Mouse (Mus musculus) erythroblast, embryonic 14.5 days (primary cell): ENCODE measurements around the gene Garnl3. TPM values are rescaled to one million over a fixed set of nuclear protein-coding genes. Genes with fewer than 3 reads are reported as not detected.

Source experiments
- H3K27me3 ChIP-seq: 2 replicates; pipeline ENCODE4 v1.6.1; 2012; ENCODE audit warnings: inconsistent platforms; ENCODE audit not compliant: control insufficient read depth
- H3K36me3 ChIP-seq: 2 replicates; pipeline ENCODE4 v1.6.1; 2012; ENCODE audit warnings: mild to moderate bottlenecking, inconsistent platforms; ENCODE audit not compliant: control insufficient read depth
- H3K4me1 ChIP-seq: 2 replicates; pipeline ENCODE4 v1.6.1; 2012; ENCODE audit warnings: inconsistent platforms; ENCODE audit not compliant: control insufficient read depth
- H3K4me3 ChIP-seq: replicated peaks from 2 replicates; pipeline ENCODE3; 2012; ENCODE audit warnings: moderate library complexity, mild to moderate bottlenecking, inconsistent platforms
- H3K9me3 ChIP-seq: 2 replicates; pipeline ENCODE4 v1.6.1; 2012; ENCODE audit warnings: low read length, inconsistent platforms, mixed read lengths; ENCODE audit not compliant: control insufficient read depth
- GATA1 ChIP-seq: IDR thresholded peaks from 2 replicates; pipeline ENCODE4 v1.6.1; 2012; ENCODE audit warnings: low read length, inconsistent platforms, mixed read lengths
- TAL1 ChIP-seq: IDR thresholded peaks from 3 replicates; pipeline ENCODE4 v1.6.1; 2012; ENCODE audit warnings: low read length, inconsistent platforms, mixed read lengths
- polyA plus RNA-seq: library from polyadenylated mRNA; stranded (reverse); fragments of >175 nt; gene quantifications from 2 replicates; pipeline ENCODE4 v1.2.3, GENCODE M21; 2012

Gene Garnl3
- polyA plus RNA-seq, 1 experiment: not detected

DNA sequence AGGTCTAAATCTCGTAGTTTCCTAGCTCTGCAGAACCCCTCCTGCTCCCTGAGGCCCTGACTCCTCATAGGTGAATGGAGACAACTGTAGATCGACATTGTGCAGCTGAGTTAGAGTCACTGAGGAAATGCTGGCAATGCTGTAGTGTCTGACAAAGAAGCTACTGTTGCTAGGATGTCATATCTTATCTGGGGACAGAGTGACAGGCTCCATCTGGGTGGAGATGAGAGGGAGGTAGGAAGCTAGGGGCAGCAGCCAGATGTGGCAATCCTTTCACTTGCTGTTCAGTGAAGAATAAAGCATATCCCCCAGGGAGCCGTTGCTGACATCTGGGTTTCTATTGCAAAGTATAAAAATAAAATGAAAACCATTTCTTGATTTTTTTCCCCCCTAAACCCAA is 85.6 kb downstream of the Garnl3 start:
- no peaks in the 10 kb centered on the region for H3K27me3 ChIP-seq
- no peak overlapping the region for H3K4me3 ChIP-seq
- TF ChIP-seq TAL1: no peak
- TF ChIP-seq GATA1: no peak
- H3K4me1 ChIP-seq: no peaks in the 10 kb centered on the region
- H3K9me3 ChIP-seq: no peaks in the 10 kb centered on the region
- no peaks in the 10 kb centered on the region for H3K36me3 ChIP-seq

DNA sequence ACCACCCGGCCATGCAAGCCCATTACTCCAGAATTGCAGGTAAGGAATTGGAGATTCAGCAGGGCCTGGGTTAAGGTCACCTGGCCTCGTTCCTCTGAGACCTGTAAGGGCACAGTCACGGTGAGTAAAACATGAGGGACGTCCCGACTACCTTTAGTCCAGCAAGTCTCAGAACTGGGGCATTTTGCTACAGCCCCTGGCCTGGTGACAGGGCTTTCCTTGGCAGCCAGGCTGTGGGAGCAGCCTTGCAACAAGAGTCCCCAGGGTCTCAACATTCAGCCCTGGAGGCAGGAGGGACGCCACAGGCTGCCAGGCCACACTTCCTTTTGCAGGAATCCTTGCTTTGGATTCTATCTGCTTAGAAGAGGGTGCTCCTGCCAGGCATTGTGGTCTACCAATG is 88.7 kb downstream of the Garnl3 start:
- Histone ChIP-seq H3K27me3 (no peaks in the 10 kb centered on the region), H3K36me3 (no peaks in the 10 kb centered on the region), H3K4me3 (no peak overlapping the region), H3K4me1 (no peaks in the 10 kb centered on the region), H3K9me3 (no peaks in the 10 kb centered on the region)
- no peak for TF ChIP-seq TAL1
- no peak for TF ChIP-seq GATA1

DNA sequence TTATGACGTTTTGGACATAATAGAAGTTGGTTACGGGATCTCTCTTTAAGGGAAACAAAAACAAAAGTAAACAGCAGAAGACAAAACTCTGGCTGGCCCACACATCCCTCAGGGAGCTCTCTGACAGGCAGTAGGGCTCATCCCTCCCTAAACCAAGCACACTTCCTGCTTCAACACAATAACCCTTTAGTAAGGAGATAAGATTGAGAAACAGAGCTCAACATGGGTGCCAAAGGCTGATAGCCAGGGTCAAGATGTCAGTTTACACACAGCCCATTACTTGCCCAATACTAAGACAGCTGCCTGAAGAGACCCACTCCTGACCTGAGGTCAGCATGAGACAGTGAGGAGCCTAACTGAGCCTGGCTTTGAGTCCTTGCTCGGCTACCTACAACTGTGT is 89.9 kb downstream of the Garnl3 start:
- Histone ChIP-seq H3K4me3 (no peak overlapping the region), H3K9me3 (no peaks in the 10 kb centered on the region), H3K27me3 (no peaks in the 10 kb centered on the region), H3K4me1 (no peaks in the 10 kb centered on the region), H3K36me3 (no peaks in the 10 kb centered on the region)
- TF ChIP-seq GATA1 (no peak), TAL1 (no peak)

DNA sequence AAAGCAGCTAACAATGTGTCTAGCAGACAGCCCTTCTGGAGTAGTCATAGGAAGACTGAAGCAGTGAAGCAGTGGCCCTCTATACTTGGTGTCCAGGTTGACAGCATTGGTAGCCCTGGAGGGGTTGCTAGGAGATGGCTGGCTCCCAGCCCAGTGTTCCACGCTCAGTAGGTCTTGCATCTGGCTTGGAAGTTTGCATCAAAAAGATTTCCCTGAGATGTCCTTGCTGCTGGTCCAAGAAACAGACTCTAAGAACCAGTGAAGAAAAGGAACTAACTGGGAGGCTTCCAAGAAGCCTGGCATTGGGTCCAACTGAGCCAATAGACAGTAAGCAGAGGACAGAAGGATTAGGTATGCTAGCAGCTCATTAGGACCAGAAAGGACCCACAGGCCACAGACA is 94.0 kb downstream of the Garnl3 start:
- no peaks in the 10 kb centered on the region for H3K9me3 ChIP-seq
- no peaks in the 10 kb centered on the region for H3K27me3 ChIP-seq
- H3K36me3 ChIP-seq: no peaks in the 10 kb centered on the region
- no peaks in the 10 kb centered on the region for H3K4me1 ChIP-seq
- TF ChIP-seq TAL1 (no peak), GATA1 (no peak)
- no peak overlapping the region for H3K4me3 ChIP-seq

DNA sequence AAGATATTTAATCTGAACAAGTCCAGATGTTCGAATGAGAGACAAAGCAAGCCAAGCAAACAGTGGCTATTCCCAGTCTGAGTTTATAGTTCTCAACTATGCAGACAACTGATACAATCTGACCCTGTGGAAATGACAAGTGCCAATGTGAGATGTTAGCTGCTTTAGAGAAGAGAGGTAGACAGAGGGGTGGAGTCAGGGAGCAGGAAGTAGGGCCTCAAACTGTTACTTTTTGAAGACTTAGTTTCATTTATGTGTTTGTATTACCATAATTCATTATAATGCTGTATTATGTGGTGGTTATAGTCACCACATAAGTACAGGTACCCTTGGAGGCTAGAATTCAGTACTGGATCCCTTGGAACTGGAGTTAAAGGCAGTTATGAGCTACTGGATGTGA is 96.2 kb downstream of the Garnl3 start:
- no peaks in the 10 kb centered on the region for H3K27me3 ChIP-seq
- no peaks in the 10 kb centered on the region for H3K9me3 ChIP-seq
- no peaks in the 10 kb centered on the region for H3K4me1 ChIP-seq
- H3K4me3 ChIP-seq: no peak overlapping the region
- H3K36me3 ChIP-seq: no peaks in the 10 kb centered on the region
- TF ChIP-seq GATA1 (no peak), TAL1 (no peak)

DNA sequence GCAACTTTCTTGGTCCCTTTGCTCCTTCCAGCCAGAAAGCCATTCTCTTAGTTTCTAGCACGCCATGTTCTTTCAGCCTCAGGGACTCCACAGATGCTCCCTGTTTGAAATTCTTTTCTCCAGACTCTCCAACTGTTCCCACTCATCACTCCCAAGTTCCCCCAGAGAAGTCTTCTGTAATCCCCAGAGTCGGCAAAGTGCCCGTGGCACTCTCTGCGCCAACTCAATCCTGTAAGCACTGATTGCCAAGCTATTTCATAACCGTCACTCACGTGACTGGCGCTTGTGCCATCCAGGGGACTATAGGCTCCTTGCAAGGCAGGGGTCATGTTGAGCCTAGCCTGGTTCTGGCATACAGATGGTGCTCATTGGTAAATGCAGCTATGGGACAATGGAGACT is 98.2 kb downstream of the Garnl3 start:
- Histone ChIP-seq H3K4me1 (peaks cover 2% of the 10 kb centered on the region; the same call in 1 of the 2 replicates), H3K9me3 (no peaks in the 10 kb centered on the region), H3K36me3 (no peaks in the 10 kb centered on the region), H3K4me3 (no peak overlapping the region), H3K27me3 (no peaks in the 10 kb centered on the region)
- TF ChIP-seq TAL1 (no peak), GATA1 (no peak)

DNA sequence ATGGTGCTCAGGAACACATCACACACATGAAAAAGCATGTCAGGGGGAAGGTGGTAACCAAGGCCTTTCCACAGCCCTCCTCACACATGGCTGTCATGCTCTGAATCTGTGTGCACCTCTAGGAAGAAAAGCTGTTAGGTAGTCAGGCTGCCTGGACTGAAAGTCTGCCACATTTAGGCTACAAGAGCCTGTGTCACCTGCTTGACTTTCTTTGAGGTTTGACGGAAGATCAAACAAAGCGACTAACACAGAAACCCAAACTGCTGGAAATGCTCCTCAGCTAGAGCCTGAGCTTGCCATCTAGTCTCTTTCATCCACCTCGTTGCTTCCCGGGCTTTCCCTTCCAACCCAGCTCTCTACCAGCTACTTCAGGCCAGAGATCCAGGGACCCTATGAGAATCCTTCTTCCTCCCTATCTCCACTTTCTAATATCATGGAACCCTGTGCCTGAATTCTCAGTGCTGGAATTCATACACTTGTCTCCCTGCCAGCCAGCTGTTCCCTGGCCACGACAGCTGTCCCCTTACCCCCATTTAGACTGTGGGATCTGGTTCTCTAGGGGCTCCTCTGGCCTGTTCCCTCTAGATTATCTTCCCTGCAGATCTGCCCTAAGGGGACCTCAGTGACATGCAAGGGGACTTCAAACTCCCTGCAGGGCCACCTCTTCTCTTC is 98.9 kb downstream of the Garnl3 start:
- H3K4me3 ChIP-seq: no peak overlapping the region
- H3K4me1 ChIP-seq: peaks cover 2% of the 10 kb centered on the region; the same call in 1 of the 2 replicates
- no peaks in the 10 kb centered on the region for H3K27me3 ChIP-seq
- TF ChIP-seq GATA1 (no peak), TAL1 (no peak)
- no peaks in the 10 kb centered on the region for H3K9me3 ChIP-seq
- H3K36me3 ChIP-seq: no peaks in the 10 kb centered on the region

DNA sequence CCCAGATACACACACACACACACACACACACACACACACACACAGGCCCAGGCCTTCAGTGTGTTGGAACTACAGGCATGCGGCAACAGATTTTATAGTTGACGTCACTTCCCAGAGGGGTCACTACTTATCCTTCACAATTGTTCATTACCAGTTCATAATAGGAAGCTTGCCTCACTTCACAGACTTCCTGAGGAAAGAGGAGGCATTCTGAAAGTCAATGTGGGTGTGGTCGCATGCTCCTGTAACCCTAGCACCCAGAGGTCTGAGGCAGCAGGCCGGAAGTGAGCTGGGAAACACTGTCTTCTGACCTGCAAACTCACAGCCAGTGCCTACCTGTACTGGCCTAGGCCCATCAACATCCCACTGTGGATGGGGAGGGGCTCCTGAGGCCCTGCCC is 106.4 kb downstream of the Garnl3 start:
- H3K27me3 ChIP-seq: no peaks in the 10 kb centered on the region
- no peaks in the 10 kb centered on the region for H3K36me3 ChIP-seq
- H3K4me3 ChIP-seq: no peak overlapping the region
- no peaks in the 10 kb centered on the region for H3K9me3 ChIP-seq
- no peak for TF ChIP-seq TAL1
- TF ChIP-seq GATA1: no peak
- no peaks in the 10 kb centered on the region for H3K4me1 ChIP-seq

DNA sequence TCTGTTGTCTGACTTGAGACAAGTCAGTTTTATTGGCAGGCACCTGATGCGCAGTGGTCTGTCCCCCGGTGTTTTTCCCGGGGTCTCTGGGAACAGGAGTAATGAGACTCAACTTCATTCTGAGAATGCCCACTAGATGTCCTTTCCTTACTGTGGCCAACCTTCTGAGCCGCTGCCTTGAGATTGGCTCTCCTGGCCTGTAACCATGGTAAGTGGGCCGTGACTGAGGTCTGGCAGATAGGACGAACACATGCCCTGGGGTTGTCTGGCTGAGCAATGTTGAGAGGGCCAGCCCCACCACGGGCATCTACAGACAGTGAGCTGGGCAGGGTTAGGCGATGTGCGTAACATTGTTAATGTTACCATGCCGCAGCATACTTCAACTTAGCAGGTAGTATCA is 106.9 kb downstream of the Garnl3 start:
- Histone ChIP-seq H3K4me3 (no peak overlapping the region), H3K4me1 (no peaks in the 10 kb centered on the region), H3K27me3 (no peaks in the 10 kb centered on the region), H3K9me3 (no peaks in the 10 kb centered on the region), H3K36me3 (no peaks in the 10 kb centered on the region)
- TF ChIP-seq GATA1 (no peak), TAL1 (no peak)

DNA sequence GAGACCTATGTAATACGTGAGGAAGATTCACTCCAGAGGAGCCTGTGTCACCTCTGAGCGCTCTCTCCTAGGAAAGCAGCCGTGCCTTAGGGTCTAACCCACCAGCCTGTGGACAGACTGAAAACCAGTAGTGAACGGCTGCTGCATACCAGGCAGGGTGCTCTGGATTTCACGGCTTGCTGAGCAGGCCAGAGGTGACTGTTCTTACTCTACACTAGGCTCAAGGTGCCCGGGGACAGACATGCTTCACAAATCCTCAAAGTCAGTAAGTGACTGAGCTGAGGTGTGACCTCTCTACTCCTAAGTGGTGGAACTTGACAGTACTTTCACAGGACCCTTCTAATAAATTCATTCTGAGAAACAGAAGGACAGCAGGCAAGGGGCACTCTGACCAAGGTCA is 108.6 kb downstream of the Garnl3 start:
- TF ChIP-seq GATA1: no peak
- TF ChIP-seq TAL1: no peak
- Histone ChIP-seq H3K9me3 (no peaks in the 10 kb centered on the region), H3K4me1 (no peaks in the 10 kb centered on the region), H3K27me3 (no peaks in the 10 kb centered on the region), H3K4me3 (no peak overlapping the region), H3K36me3 (no peaks in the 10 kb centered on the region)
